Mouse (Mus musculus): ENCODE results near the gene Myf6. TPM values are rescaled to one million over a fixed set of nuclear protein-coding genes. Genes with fewer than 3 reads are reported as not detected.

The Myf6 gene
- total RNA-seq (2014; rRNA removed) (0.38 TPM in 1 of 2 replicates, not detected in the other), polyA plus RNA-seq (2015; fragmentation: Nextera tagmentation; extraction: Ambion mirVana) (not detected in 2 replicates)

DNA sequence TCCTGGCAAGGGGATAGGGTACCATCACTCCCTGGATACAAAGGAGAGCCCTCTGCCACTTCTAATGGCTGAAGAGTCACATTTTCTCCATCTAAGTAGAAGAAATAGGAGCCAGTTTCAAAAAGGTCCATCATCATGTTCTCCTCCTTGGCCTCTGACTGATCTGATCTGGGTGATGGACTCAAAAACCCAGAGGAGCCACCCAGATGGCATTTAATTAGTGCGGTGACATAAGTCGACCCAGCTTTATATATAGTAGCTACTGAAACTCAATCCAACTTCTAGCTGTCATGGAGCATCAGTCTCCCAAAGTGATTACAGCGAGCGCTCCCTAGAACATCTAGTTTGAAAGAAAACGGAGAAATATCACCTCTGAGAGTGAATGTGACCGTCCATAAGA is at the start of gene Myf6:
Gene Myf6 (minus strand): TSS at position 170 of the 400 bp plus-strand sequence.
- no peak within 1 kb of the TSS for H3K9ac ChIP-seq

DNA sequence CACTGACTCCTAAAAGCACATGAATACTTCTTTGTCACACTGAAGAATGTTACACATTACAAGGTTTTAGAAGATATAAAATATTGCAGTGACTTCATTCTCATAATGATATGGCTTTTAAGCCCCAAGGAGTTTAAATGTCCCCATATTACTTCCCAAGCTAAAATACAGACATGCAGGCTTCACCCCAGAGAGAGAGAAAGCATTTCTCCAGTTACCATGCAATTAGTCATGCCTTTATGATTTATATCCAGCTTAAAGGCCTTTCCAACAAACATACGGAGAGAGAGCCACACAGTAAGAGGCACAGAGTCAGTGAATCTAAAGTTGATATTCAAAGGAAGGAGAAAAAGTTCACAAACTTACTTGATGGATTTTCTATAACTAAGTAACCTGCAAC is 48.5 kb upstream of the Myf6 start:
- TF ChIP-seq CTCF (IDR thresholded peaks at IDR 0.05; ENCODE audit: low read depth): no peak
- Histone ChIP-seq H3K27me3 (ENCODE audit: insufficient read depth, low read length) (no peaks in the 10 kb centered on the region), H3K36me3 (ENCODE audit: insufficient read depth) (no peaks in the 10 kb centered on the region), H3K4me3 (ENCODE audit: low read depth, low read length) (no peak overlapping the region), H3K9me3 (ENCODE audit: low read length) (no peaks in the 10 kb centered on the region), H3K4me1 (ENCODE audit: insufficient read depth) (no peaks in the 10 kb centered on the region), H3K4me2 (ENCODE audit: low read depth) (no peak overlapping the region), H3K27ac (ENCODE audit: low read depth, low read length) (no peak overlapping the region), H3K9ac (no peak overlapping the region)
- DNase-seq: no peak
- ATAC-seq: no peak
- 74% methylated on average over 1 of the region's 1 CpGs for WGBS

More for the DNA sequence above, at the start of gene Myf6:
- Histone ChIP-seq H3K4me3 (ENCODE audit: low read depth, low read length) (peak within 1 kb of the TSS; percentile 33), H3K27ac (ENCODE audit: low read depth, low read length) (no peak within 1 kb of the TSS), H3K36me3 (ENCODE audit: insufficient read depth) (no peaks in the 10 kb centered on the region), H3K27me3 (ENCODE audit: insufficient read depth, low read length) (no peaks in the 10 kb centered on the region), H3K4me2 (ENCODE audit: low read depth) (peak within 1 kb of the TSS; percentile 45), H3K4me1 (ENCODE audit: insufficient read depth) (no peaks in the 10 kb centered on the region), H3K9me3 (ENCODE audit: low read length) (no peaks in the 10 kb centered on the region)
- TF ChIP-seq CTCF (IDR thresholded peaks at IDR 0.05; ENCODE audit: low read depth): no peak
- no peak for ATAC-seq
- DNase-seq: no peak
- WGBS: 93% methylated on average over 6 of the region's 6 CpGs

DNA sequence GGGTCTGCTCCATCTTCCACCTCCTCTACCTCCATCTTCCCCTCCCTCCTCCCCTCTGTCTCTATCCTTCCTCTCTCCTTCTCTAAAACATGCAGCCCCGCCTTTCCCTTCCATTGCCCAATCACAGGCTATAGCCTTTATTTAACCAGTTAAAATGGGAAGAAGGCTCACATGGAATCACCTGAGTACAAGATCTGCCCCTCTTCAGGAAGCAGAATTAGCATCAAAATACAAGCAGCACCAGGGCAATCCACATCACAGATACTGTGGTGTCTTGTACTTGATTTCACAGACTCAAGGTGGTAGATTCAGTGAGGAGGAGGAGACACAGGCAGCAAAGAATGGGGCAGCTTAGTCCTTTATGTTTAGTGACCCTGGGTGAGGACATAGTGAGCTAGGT is 34.2 kb upstream of the Myf6 start:
- H3K9ac ChIP-seq: no peak overlapping the region
- H3K4me1 ChIP-seq (ENCODE audit: insufficient read depth): no peaks in the 10 kb centered on the region
- no peak overlapping the region for H3K27ac ChIP-seq (ENCODE audit: low read depth, low read length)
- no peak overlapping the region for H3K4me2 ChIP-seq (ENCODE audit: low read depth)
- no peaks in the 10 kb centered on the region for H3K36me3 ChIP-seq (ENCODE audit: insufficient read depth)
- DNase-seq: no peak
- H3K4me3 ChIP-seq (ENCODE audit: low read depth, low read length): no peak overlapping the region
- no peaks in the 10 kb centered on the region for H3K27me3 ChIP-seq (ENCODE audit: insufficient read depth, low read length)
- ATAC-seq: no peak
- no peak for TF ChIP-seq CTCF (IDR thresholded peaks at IDR 0.05; ENCODE audit: low read depth)
- 89% methylated on average over 1 of the region's 1 CpGs for WGBS
- H3K9me3 ChIP-seq (ENCODE audit: low read length): no peaks in the 10 kb centered on the region

DNA sequence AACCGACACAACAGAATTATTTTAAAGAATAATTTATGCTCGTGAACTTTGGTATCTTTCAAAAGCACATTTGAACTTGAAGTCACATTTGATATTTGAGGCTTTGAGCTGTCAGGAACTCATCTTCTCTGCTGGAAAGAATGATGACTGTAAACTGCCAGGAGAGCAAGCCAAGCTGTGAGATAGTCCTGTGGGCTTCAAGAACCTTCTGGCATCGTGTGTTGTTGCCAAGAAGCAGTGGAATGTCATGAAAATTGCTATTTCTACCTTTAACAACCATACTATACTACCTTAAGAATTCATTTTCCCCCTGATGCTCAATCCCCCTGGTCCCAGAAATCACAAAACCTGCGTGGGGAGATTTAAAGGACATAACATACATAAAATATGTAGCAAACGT is 24.7 kb upstream of the Myf6 start:
- no peaks in the 10 kb centered on the region for H3K9me3 ChIP-seq (ENCODE audit: low read length)
- H3K27ac ChIP-seq (ENCODE audit: low read depth, low read length): no peak overlapping the region
- DNase-seq: peak; percentile 7
- no peaks in the 10 kb centered on the region for H3K27me3 ChIP-seq (ENCODE audit: insufficient read depth, low read length)
- no peaks in the 10 kb centered on the region for H3K36me3 ChIP-seq (ENCODE audit: insufficient read depth)
- WGBS: 78% methylated on average over 5 of the region's 5 CpGs
- ATAC-seq: peak; percentile 47; the same call in 1 of the 2 replicates
- no peaks in the 10 kb centered on the region for H3K4me1 ChIP-seq (ENCODE audit: insufficient read depth)
- no peak for TF ChIP-seq CTCF (IDR thresholded peaks at IDR 0.05; ENCODE audit: low read depth)
- no peak overlapping the region for H3K4me2 ChIP-seq (ENCODE audit: low read depth)
- no peak overlapping the region for H3K9ac ChIP-seq
- H3K4me3 ChIP-seq (ENCODE audit: low read depth, low read length): no peak overlapping the region

DNA sequence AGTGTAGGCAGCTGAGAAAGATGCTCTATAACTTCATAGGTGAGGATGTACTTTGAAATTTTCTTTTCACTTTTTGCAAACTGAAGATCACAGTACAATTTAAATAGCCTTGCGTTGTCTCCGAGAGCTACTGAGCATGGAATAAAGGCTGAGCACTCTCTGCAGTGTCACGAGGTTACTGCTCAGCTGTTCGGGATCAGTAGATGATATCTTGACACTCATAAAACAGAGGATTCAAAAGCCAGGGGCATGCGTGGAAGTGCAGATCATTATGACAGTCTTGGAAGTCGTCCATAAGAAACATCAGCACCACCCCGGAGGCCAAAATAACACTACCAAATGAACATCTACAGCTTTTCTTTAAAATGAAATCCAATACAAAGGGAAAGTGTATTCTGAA is 22.1 kb upstream of the Myf6 start:
- DNase-seq (no peak), ATAC-seq (no peak)
- Histone ChIP-seq H3K36me3 (ENCODE audit: insufficient read depth) (no peaks in the 10 kb centered on the region), H3K27ac (ENCODE audit: low read depth, low read length) (no peak overlapping the region), H3K4me1 (ENCODE audit: insufficient read depth) (no peaks in the 10 kb centered on the region), H3K27me3 (ENCODE audit: insufficient read depth, low read length) (no peaks in the 10 kb centered on the region), H3K9ac (no peak overlapping the region), H3K9me3 (ENCODE audit: low read length) (no peaks in the 10 kb centered on the region), H3K4me2 (ENCODE audit: low read depth) (no peak overlapping the region), H3K4me3 (ENCODE audit: low read depth, low read length) (no peak overlapping the region)
- WGBS: 78% methylated on average over 7 of the region's 7 CpGs
- TF ChIP-seq CTCF (IDR thresholded peaks at IDR 0.05; ENCODE audit: low read depth): no peak

DNA sequence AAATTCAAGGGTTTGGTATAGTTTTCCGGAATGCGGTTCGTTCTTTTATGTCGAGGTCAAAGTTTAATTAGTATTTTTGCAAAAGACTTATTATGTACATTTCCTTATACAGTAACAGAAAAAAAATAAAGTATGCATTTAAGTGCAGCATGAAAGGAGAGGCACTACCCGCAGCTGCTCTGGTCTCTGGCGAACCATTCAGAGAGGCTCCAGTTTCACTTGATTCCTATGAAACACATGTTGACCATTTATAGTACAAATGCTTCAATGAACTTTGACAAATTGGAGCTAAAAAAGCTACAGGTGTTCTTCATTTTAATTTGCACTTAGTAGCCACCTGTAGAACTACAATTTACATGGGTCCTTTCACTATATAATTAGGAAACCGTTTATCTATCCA is 20.2 kb upstream of the Myf6 start:
- H3K27me3 ChIP-seq (ENCODE audit: insufficient read depth, low read length): no peaks in the 10 kb centered on the region
- no peak overlapping the region for H3K4me2 ChIP-seq (ENCODE audit: low read depth)
- DNase-seq: no peak
- WGBS: 66% methylated on average over 7 of the region's 7 CpGs
- no peak overlapping the region for H3K27ac ChIP-seq (ENCODE audit: low read depth, low read length)
- H3K9me3 ChIP-seq (ENCODE audit: low read length): no peaks in the 10 kb centered on the region
- no peak overlapping the region for H3K9ac ChIP-seq
- no peaks in the 10 kb centered on the region for H3K4me1 ChIP-seq (ENCODE audit: insufficient read depth)
- no peak for ATAC-seq
- H3K36me3 ChIP-seq (ENCODE audit: insufficient read depth): no peaks in the 10 kb centered on the region
- no peak for TF ChIP-seq CTCF (IDR thresholded peaks at IDR 0.05; ENCODE audit: low read depth)
- no peak overlapping the region for H3K4me3 ChIP-seq (ENCODE audit: low read depth, low read length)

DNA sequence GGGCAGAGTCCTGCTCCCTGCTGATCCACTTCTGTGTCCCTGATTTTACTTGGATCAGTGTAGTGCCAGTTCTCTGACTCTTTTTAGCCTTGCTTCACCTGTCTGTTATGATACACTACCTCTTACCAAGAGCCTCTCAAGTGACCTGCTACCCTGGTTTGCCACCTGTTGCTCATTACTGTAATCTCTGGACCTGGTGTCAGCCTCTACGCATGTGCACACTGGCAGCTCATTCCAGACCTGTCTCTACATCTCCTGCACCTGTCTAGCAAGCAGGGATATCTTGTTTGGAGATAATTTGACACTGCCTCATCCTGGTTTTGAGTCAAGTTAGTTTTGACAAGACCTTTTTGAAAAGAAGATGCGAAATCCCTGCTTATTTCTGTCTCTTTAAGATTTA is 11.9 kb upstream of the Myf6 start:
- Histone ChIP-seq H3K36me3 (ENCODE audit: insufficient read depth) (no peaks in the 10 kb centered on the region), H3K9me3 (ENCODE audit: low read length) (no peaks in the 10 kb centered on the region), H3K27ac (ENCODE audit: low read depth, low read length) (no peak overlapping the region), H3K4me2 (ENCODE audit: low read depth) (no peak overlapping the region), H3K9ac (no peak overlapping the region), H3K27me3 (ENCODE audit: insufficient read depth, low read length) (no peaks in the 10 kb centered on the region), H3K4me1 (ENCODE audit: insufficient read depth) (no peaks in the 10 kb centered on the region), H3K4me3 (ENCODE audit: low read depth, low read length) (no peak overlapping the region)
- no peak for TF ChIP-seq CTCF (IDR thresholded peaks at IDR 0.05; ENCODE audit: low read depth)
- ATAC-seq: no peak
- DNase-seq: no peak
- 87% methylated on average over 2 of the region's 2 CpGs for WGBS

DNA sequence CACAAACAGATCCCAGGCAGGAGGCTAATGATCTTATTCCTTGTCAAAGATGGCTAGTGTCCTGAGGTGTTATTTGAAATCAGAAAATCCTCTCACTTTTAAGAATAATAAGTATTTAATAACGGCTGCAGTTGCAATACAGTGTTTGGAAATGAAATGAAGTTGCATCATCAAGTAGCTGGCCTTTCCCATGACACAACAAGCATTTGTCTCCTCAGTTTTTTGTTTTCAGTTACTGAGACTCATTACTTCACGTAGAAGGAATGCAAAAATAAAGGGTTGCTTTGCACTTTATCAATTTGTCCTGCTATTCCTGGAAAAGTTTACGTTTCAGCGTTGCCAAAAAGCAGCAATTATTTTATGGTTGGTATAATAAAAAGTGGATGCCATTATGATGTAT is 8.9 kb upstream of the Myf6 start:
- Histone ChIP-seq H3K36me3 (ENCODE audit: insufficient read depth) (no peaks in the 10 kb centered on the region), H3K9ac (no peak overlapping the region), H3K27me3 (ENCODE audit: insufficient read depth, low read length) (no peaks in the 10 kb centered on the region), H3K27ac (ENCODE audit: low read depth, low read length) (no peak overlapping the region), H3K4me1 (ENCODE audit: insufficient read depth) (no peaks in the 10 kb centered on the region), H3K4me2 (ENCODE audit: low read depth) (no peak overlapping the region), H3K4me3 (ENCODE audit: low read depth, low read length) (no peak overlapping the region), H3K9me3 (ENCODE audit: low read length) (no peaks in the 10 kb centered on the region)
- ATAC-seq (no peak), DNase-seq (no peak)
- TF ChIP-seq CTCF (IDR thresholded peaks at IDR 0.05; ENCODE audit: low read depth): no peak
- WGBS: 58% methylated on average over 4 of the region's 4 CpGs

All from forebrain, postnatal 0 days (tissue).